Mouse (Mus musculus) ovary, adult 18-20 months (tissue): ENCODE results near the gene Hist1h3e.

Experiments used
- DNase-seq: peaks from one replicate; pipeline ENCODE4 v3.0.0; 2022; ENCODE audit warnings: low spot score, mixed read lengths

Gene Hist1h3e

GRCm38 (mm10) chr13:23518295-23518603, 43.9 kb downstream of the Hist1h3e start:
- no peak for DNase-seq

- DNase-seq = peak; percentile 72
Observed at GRCm38 (mm10) chr13:23517603-23518294, 44.4 kb downstream of the Hist1h3e start.

GRCm38 (mm10) chr13:23516822-23517602, 45.2 kb downstream of the Hist1h3e start:
- no peak for DNase-seq

- no peak for DNase-seq
Observed at GRCm38 (mm10) chr13:23515826-23516620, 46.1 kb downstream of the Hist1h3e start.

- no peak for DNase-seq
Observed at GRCm38 (mm10) chr13:23515281-23515680, 46.9 kb downstream of the Hist1h3e start.

GRCm38 (mm10) chr13:23513517-23513916, 48.7 kb downstream of the Hist1h3e start:
- DNase-seq = no peak
